Mouse (Mus musculus) spleen, adult 2 months (tissue): ENCODE measurements around the gene Nit2.

Experiments used
- CTCF ChIP-seq: fragments of 200-500 bp; IDR thresholded peaks from 2 replicates; pipeline ENCODE4 v1.5.1; 2011; ENCODE audit warnings: mild to moderate bottlenecking, inconsistent platforms; ENCODE audit not compliant: insufficient read depth, insufficient read length, insufficient replicate concordance; ENCODE audit errors: extremely low read depth
- POLR2A ChIP-seq: fragments of 200-500 bp; IDR thresholded peaks from 2 replicates; pipeline ENCODE4 v1.6.1; 2011; ENCODE audit warnings: low read depth, low read length, inconsistent platforms

- TF ChIP-seq CTCF = no peak
- no peak for TF ChIP-seq POLR2A
These were observed 4.4 kb upstream of the Nit2 start for GRCm38 (mm10) chr16:57171570-57171969.
